Mouse (Mus musculus) heart, adult 2 months (tissue): ENCODE data around the gene Vars.

Experiments used
- CTCF ChIP-seq: fragments of 200-600 bp; IDR thresholded peaks from 2 replicates; pipeline ENCODE4 v1.8.1; 2022; ENCODE audit warnings: antibody characterized with exemption, mild to moderate bottlenecking, moderate library complexity
- EP300 ChIP-seq: fragments of 200-500 bp; IDR thresholded peaks from 2 replicates; pipeline ENCODE4 v1.6.1; 2011; ENCODE audit warnings: low read depth, low read length, control low read depth; ENCODE audit not compliant: insufficient read depth
- POLR2A ChIP-seq: fragments of 200-500 bp; IDR thresholded peaks from 2 replicates; pipeline ENCODE4 v1.6.1; 2011; ENCODE audit warnings: mild to moderate bottlenecking, low read depth, low read length, control low read depth; ENCODE audit not compliant: insufficient read depth

DNA sequence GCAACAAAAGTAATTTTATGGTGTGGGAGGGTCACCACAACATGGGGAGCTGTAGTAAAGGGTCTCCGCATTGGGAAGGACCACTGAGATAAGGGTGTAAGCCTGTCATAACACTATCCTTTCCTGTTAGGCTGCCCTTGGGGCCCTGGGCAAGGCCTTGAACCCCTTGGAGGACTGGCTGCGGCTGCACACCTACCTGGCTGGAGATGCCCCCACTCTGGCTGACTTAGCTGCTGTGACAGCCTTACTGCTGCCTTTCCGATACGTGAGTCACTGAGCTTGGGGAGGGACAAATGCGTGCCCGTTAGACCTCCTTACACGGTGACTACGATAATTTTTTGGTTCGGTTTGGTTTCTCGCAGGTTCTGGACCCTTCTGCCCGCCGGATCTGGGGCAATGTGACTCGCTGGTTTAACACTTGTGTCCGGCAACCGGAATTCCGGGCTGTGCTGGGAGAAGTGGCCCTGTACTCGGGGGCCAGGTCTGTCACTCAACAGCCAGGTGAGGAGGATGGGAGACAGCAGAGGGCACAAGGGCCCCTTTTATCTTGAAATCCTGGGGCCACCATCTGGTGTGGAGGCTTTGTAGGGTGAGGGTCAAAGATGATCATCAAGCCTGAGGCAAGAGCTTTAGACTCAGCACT, 3.4 kb downstream of the Vars start:
- no peak for TF ChIP-seq CTCF
- TF ChIP-seq POLR2A = no peak
- TF ChIP-seq EP300 = no peak
